Mouse (Mus musculus): Measurements from ENCODE around the gene Impg1. TPM values are rescaled to one million over a fixed set of nuclear protein-coding genes. Genes with fewer than 3 reads are reported as not detected.

The Impg1 gene
- polyA plus RNA-seq, 1 experiment from 2014 or later: not detected

DNA sequence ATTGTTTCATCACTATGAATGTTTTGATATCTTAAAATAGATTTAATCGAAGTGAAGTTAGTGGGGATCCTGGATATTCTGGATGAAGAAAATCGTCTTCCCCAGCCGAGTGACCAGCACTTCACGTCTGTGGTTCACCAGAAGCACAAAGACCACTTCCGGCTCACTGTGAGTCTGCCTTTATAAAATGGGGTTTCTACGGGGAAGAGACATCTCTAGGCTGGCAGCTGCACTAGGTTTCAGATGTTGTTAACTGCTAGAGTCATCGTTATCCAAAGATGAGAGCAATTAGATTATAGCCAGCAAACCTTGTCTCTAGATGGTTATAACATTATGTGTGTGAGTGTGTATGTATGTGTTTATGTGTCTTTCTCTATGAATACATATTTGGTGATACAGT, 199.2 kb downstream of the Impg1 start:
- Histone ChIP-seq H3K4me2 (replicated peaks; ENCODE audit: low read depth, low read length) (no peak overlapping the region), H3K36me3 (ENCODE audit: control insufficient read depth, insufficient read depth, low read length) (no peaks in the 10 kb centered on the region), H3K9ac (ENCODE audit: low read depth, low read length) (no peak overlapping the region), H3K27me3 (ENCODE audit: control insufficient read depth, insufficient read depth, low read length) (no peaks in the 10 kb centered on the region), H3K4me3 (ENCODE audit: low read depth, low read length) (no peak overlapping the region), H3K9me3 (ENCODE audit: control insufficient read depth, low read length) (no peaks in the 10 kb centered on the region), H3K27ac (ENCODE audit: low read depth, low read length) (no peak overlapping the region), H3K4me1 (replicated peaks; ENCODE audit: control insufficient read depth, insufficient read depth, low read length) (no peaks in the 10 kb centered on the region)
- DNase-seq (ENCODE audit: low spot score) (no peak), ATAC-seq (ENCODE audit: low FRiP score) (no peak)
- WGBS: 91% methylated on average over 7 of the region's 7 CpGs

All from hindbrain, embryonic 11.5 days (tissue).